Mouse (Mus musculus) MEL (cell line): ENCODE data around the gene Ppp1r11.

Experiments used
- BHLHE40 ChIP-seq: IDR thresholded peaks from 2 replicates; pipeline ENCODE4 v1.6.1; 2012; ENCODE audit warnings: low read depth, mild to moderate bottlenecking, inconsistent platforms, low read length, improper control_type of control experiment, borderline replicate concordance
- CHD1 ChIP-seq: IDR thresholded peaks from 2 replicates; pipeline ENCODE4 v1.6.1; 2012; ENCODE audit warnings: low read depth, mild to moderate bottlenecking, inconsistent platforms, low read length, improper control_type of control experiment
- CTCF ChIP-seq, 3 experiments: IDR thresholded peaks in 2 of 3; conservative IDR thresholded peaks in 1 of 3; 2 replicates each; pipeline ENCODE4 v1.5.1; 2011 to 2012; ENCODE audit warnings: low read length in 3 of 3, low read depth in 2 of 3, mild to moderate bottlenecking in 2 of 3, improper control_type of control experiment in 1 of 3, inconsistent platforms in 1 of 3, mixed read lengths in 1 of 3, moderate library complexity in 1 of 3; ENCODE audit not compliant: control insufficient read depth in 1 of 3, insufficient read depth in 1 of 3, poor library complexity in 1 of 3, severe bottlenecking in 1 of 3
- E2F4 ChIP-seq: IDR thresholded peaks from 2 replicates; pipeline ENCODE4 v1.6.1; 2011; ENCODE audit warnings: low read depth, low read length, improper control_type of control experiment, borderline replicate concordance
- NELFE ChIP-seq: IDR thresholded peaks from 2 replicates; pipeline ENCODE4 v1.6.1; 2011; ENCODE audit warnings: low read depth, low read length, improper control_type of control experiment
- NRF1 ChIP-seq: IDR thresholded peaks from 2 replicates; pipeline ENCODE4 v1.6.1; 2014; ENCODE audit warnings: low read depth, mild to moderate bottlenecking, inconsistent platforms, low read length, improper control_type of control experiment, moderate library complexity; ENCODE audit not compliant: poor library complexity, insufficient read depth, severe bottlenecking
- POLR2A ChIP-seq, 2 experiments: IDR thresholded peaks; 2 replicates each; pipeline ENCODE4 v1.6.1; 2011 to 2012; ENCODE audit warnings: low read length in 2 of 2, mild to moderate bottlenecking in 2 of 2, control low read depth in 1 of 2, improper control_type of control experiment in 1 of 2, low read depth in 1 of 2, moderate library complexity in 1 of 2; ENCODE audit not compliant: control insufficient read depth in 1 of 2, insufficient read depth in 1 of 2, poor library complexity in 1 of 2
- UBTF ChIP-seq: IDR thresholded peaks from 2 replicates; pipeline ENCODE4 v1.6.1; 2012; ENCODE audit warnings: low read depth, mild to moderate bottlenecking, inconsistent platforms, low read length, improper control_type of control experiment, moderate library complexity, borderline replicate concordance; ENCODE audit not compliant: insufficient read depth
- USF1 ChIP-seq: IDR thresholded peaks from 2 replicates; pipeline ENCODE4 v1.6.1; 2014; ENCODE audit warnings: low read depth, mild to moderate bottlenecking, inconsistent platforms, low read length, improper control_type of control experiment, moderate library complexity
- USF2 ChIP-seq, 2 experiments: IDR thresholded peaks; 2 replicates each; pipeline ENCODE4 v1.6.1; 2011 to 2012; ENCODE audit warnings: improper control_type of control experiment in 2 of 2, low read length in 2 of 2, borderline replicate concordance in 1 of 2, inconsistent platforms in 1 of 2, low read depth in 1 of 2, mild to moderate bottlenecking in 1 of 2; ENCODE audit not compliant: insufficient read depth in 1 of 2
- ZMIZ1 ChIP-seq: IDR thresholded peaks from 2 replicates; pipeline ENCODE4 v1.6.1; 2012; ENCODE audit warnings: low read depth, mild to moderate bottlenecking, inconsistent platforms, low read length, improper control_type of control experiment, moderate library complexity
- ZNF384 ChIP-seq: IDR thresholded peaks from 2 replicates; pipeline ENCODE4 v1.6.1; 2012; ENCODE audit warnings: low read depth, mild to moderate bottlenecking, inconsistent platforms, low read length, improper control_type of control experiment

GRCm38 (mm10) chr17:36947051-36947819 lies 4.3 kb downstream of the Ppp1r11 start:
- no peak for TF ChIP-seq NELFE
- TF ChIP-seq CHD1: no peak
- TF ChIP-seq ZMIZ1: 0 out of 2 replicates have a peak, but pooled peaks have one; percentile 48
- TF ChIP-seq ZNF384: no peak
- no peak for TF ChIP-seq CTCF (IDR thresholded peaks at IDR 0.05 in 2 of 3, conservative IDR thresholded peaks at IDR 0.05 in 1 of 3; ENCODE audit: control insufficient read depth in 1 of 3, insufficient read depth in 1 of 3, low read depth in 2 of 3, low read length in 3 of 3, poor library complexity in 1 of 3, severe bottlenecking in 1 of 3)
- TF ChIP-seq E2F4: no peak
- no peak for TF ChIP-seq NRF1
- TF ChIP-seq BHLHE40: no peak
- TF ChIP-seq USF1: no peak
- TF ChIP-seq POLR2A (IDR thresholded peaks at IDR 0.05; ENCODE audit: control insufficient read depth in 1 of 2, insufficient read depth in 1 of 2, low read depth in 1 of 2, low read length in 2 of 2, poor library complexity in 1 of 2): no peak
- TF ChIP-seq UBTF: no peak
- TF ChIP-seq USF2 (IDR thresholded peaks at IDR 0.05; ENCODE audit: borderline replicate concordance in 1 of 2, insufficient read depth in 1 of 2, low read depth in 1 of 2, low read length in 2 of 2): no peak
